Comparison of ENCODE assay signal across 9 mouse cellular contexts in genomic region chr8:85603203-85603895, GRCm38 (mm10). TPM values are rescaled to one million over a fixed set of nuclear protein-coding genes. Genes with fewer than 3 reads are reported as not detected.
DNase-seq lines count a peak whose midpoint lies in the region; ATAC-seq and TF ChIP-seq lines count a peak whose summit lies in the region.
"Had no signal": no experiment of that assay in that cellular context is flagged by ENCODE, and none has a peak within 500 bp of the region (broad histone marks: within the 10 kb centered on the region; RNA-seq: fewer than 3 reads in every experiment).

No protein-coding gene starts in this region.

- H3K9me3 ChIP-seq in heart, embryonic 10.5 days, result no peaks in the 10 kb centered on the region
- no peaks in the 10 kb centered on the region for H3K9me3 ChIP-seq in heart, embryonic 11.5 days (replicated peaks; ENCODE audit: control insufficient read depth, low read length)
- no peaks in the 10 kb centered on the region for H3K9me3 ChIP-seq in stomach, postnatal 0 days (ENCODE audit: control insufficient read depth, low read length)
- H3K9me3 ChIP-seq: limb, embryonic 15.5 days had no signal

- no peak for ATAC-seq in heart, embryonic 11.5 days (replicated peaks; ENCODE audit: insufficient number of reproducible peaks, low FRiP score, low TSS enrichment)
- ATAC-seq in hematopoietic stem cell, adult 5-6 weeks (replicated peaks in 1 of 2; ENCODE audit: insufficient read depth in 1 of 2, low FRiP score in 2 of 2, low TSS enrichment in 1 of 2, low read depth in 1 of 2, poor library complexity in 2 of 2, severe bottlenecking in 2 of 2), result peak; percentile 72 to 88; a peak in 3 of 4 replicates
- ATAC-seq in stomach, postnatal 0 days (ENCODE audit: low FRiP score, low TSS enrichment), result no peak

- WGBS in heart, embryonic 10.5 days, result 37% methylated on average over 8 of the region's 8 CpGs
- WGBS in heart, embryonic 11.5 days (ENCODE audit: insufficient replicate concordance), result 41% methylated on average over 8 of the region's 8 CpGs
- 37% methylated on average over 8 of the region's 8 CpGs for WGBS in stomach, postnatal 0 days

- H3K27me3 ChIP-seq in heart, embryonic 10.5 days (ENCODE audit: insufficient read depth, poor library complexity, severe bottlenecking), result no peaks in the 10 kb centered on the region
- no peaks in the 10 kb centered on the region for H3K27me3 ChIP-seq in heart, embryonic 11.5 days (ENCODE audit: control insufficient read depth, insufficient read depth, low read length)
- no peaks in the 10 kb centered on the region for H3K27me3 ChIP-seq in stomach, postnatal 0 days (ENCODE audit: control insufficient read depth, insufficient read depth, low read length)
- H3K27me3 ChIP-seq: limb, embryonic 15.5 days had no signal

- no peak overlapping the region for H3K9ac ChIP-seq in heart, embryonic 11.5 days (ENCODE audit: low read depth, low read length)
- no peak overlapping the region for H3K9ac ChIP-seq in stomach, postnatal 0 days (ENCODE audit: low read length)
- H3K9ac ChIP-seq: limb, embryonic 15.5 days had no signal

- H3K36me3 ChIP-seq in heart, embryonic 10.5 days, result no peaks in the 10 kb centered on the region
- H3K36me3 ChIP-seq in heart, embryonic 11.5 days (ENCODE audit: control insufficient read depth, insufficient read depth, low read length), result no peaks in the 10 kb centered on the region
- no peaks in the 10 kb centered on the region for H3K36me3 ChIP-seq in stomach, postnatal 0 days (ENCODE audit: control insufficient read depth, insufficient read depth, low read length)
- H3K36me3 ChIP-seq: limb, embryonic 15.5 days had no signal

- no peak overlapping the region for H3K27ac ChIP-seq in heart, embryonic 10.5 days
- no peak overlapping the region for H3K27ac ChIP-seq in heart, embryonic 11.5 days (ENCODE audit: low read depth, low read length)
- no peak overlapping the region for H3K27ac ChIP-seq in stomach, postnatal 0 days (replicated peaks)
- H3K27ac ChIP-seq: limb, embryonic 15.5 days had no signal

- peaks cover 9% of the 10 kb centered on the region; the same call in 1 of the 2 replicates for H3K4me1 ChIP-seq in heart, embryonic 10.5 days
- no peaks in the 10 kb centered on the region for H3K4me1 ChIP-seq in heart, embryonic 11.5 days (ENCODE audit: control insufficient read depth, insufficient read depth, low read length)
- no peaks in the 10 kb centered on the region for H3K4me1 ChIP-seq in stomach, postnatal 0 days (replicated peaks; ENCODE audit: control insufficient read depth, insufficient read depth)
- H3K4me1 ChIP-seq: limb, embryonic 15.5 days had no signal

- peak; percentile 80 for TF ChIP-seq CTCF in stomach, postnatal 0 days (IDR thresholded peaks at IDR 0.05; ENCODE audit: low read depth)

- no peak overlapping the region for H3K4me2 ChIP-seq in heart, embryonic 11.5 days
- H3K4me2 ChIP-seq in stomach, postnatal 0 days (replicated peaks; ENCODE audit: low read depth), result no peak overlapping the region
- H3K4me2 ChIP-seq: limb, embryonic 15.5 days had no signal

- DNase-seq in heart, embryonic 10.5 days (ENCODE audit: low spot score), result peak; percentile 72
- peak; percentile 72 for DNase-seq in adrenal gland, postnatal 14 days
- peak; percentile 58 for DNase-seq in embryo, embryonic 9.5 days (ENCODE audit: extremely low spot score)
- DNase-seq in layer of hippocampus, adult 9-10 months (ENCODE audit: low spot score), result peak; percentile 39
- DNase-seq in lung, postnatal 25 days (ENCODE audit: low spot score), result peak; percentile 42
- DNase-seq in stomach, postnatal 0 days (ENCODE audit: low spot score), result peak; percentile 42

- TF ChIP-seq EP300 in stomach, postnatal 0 days (optimal IDR thresholded peaks at IDR 0.05), result no peak

- H3K4me3 ChIP-seq in heart, embryonic 10.5 days, result no peak overlapping the region
- H3K4me3 ChIP-seq in heart, embryonic 11.5 days (ENCODE audit: low read depth, low read length), result no peak overlapping the region
- no peak overlapping the region for H3K4me3 ChIP-seq in stomach, postnatal 0 days (ENCODE audit: low read depth, low read length)
- H3K4me3 ChIP-seq: limb, embryonic 15.5 days had no signal

RNA-seq across cellular contexts. Expression of gene Dnaja2, which starts 48.2 kb away (rescaled TPM):
- 168 and 177 TPM in 2 replicates for polyA plus RNA-seq in heart, embryonic 10.5 days (2016; fragmentation: Nextera tagmentation; extraction: Ambion mirVana)
- 142 and 161 TPM in 2 replicates for polyA plus RNA-seq in heart, embryonic 11.5 days (2014; fragmentation: Nextera tagmentation; extraction: Ambion mirVana)
- total RNA-seq in adrenal gland, postnatal 14 days (2021), result 148 and 164 TPM in 2 replicates
- total RNA-seq in hematopoietic stem cell, adult 5-6 weeks (2017), result 127 and 153 TPM in 2 replicates
- 90.4 and 98.1 TPM in 2 replicates for polyA plus RNA-seq in stomach, postnatal 0 days (2015; fragmentation: Nextera tagmentation; extraction: Ambion mirVana)

Comparison
In these comparisons a context has a peak if more than half of its experiments do, and no peak if none do; other contexts are left out.
1. ATAC-seq: peak in hematopoietic stem cell, adult 5-6 weeks (2 of 2); none in heart, embryonic 11.5 days (single experiment) and stomach, postnatal 0 days (single experiment).
2. Peak in every context shown above with its lines, with median percentiles within 50 percentile points of each other: DNase-seq.